Mouse (Mus musculus): ENCODE measurements around the gene Psmd4.
A peak's percentile ranks its signal among the peaks of the same experiment; 100 is the strongest.

DNA sequence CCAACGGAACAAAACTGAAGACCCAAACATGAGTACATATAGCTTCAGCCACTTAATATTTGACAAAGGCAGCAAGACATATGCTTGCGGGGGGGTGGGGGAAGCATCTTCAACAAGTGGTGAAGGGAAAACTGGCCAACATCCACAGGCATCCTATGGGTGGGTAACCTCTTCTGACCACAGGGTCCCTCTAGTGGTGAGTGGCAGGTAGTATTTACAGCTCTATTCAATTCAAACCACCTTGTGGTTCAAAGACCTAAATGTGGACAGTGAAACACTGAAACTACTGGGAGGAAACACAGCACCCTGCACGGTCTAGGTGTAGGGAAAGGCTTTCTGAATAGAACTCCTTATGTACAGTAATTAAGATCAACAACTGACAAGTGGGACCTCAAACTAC lies 11.3 kb upstream of the Psmd4 start:
- TF ChIP-seq POLR2A (IDR thresholded peaks at IDR 0.05; ENCODE audit: borderline replicate concordance, insufficient read depth, low read length) (no peak), CTCF (IDR thresholded peaks at IDR 0.05; ENCODE audit: borderline replicate concordance, insufficient read depth, low read depth, low read length) (peak; percentile 74)

Data from cerebellum, adult 2 months (tissue).